Mouse (Mus musculus) B cell, adult 2 months (primary cell): Measurements from ENCODE around the gene Jtb.

Experiments
- DNase-seq, 2 experiments: peaks; one replicate each; pipeline ENCODE4 v3.0.0; 2022

The Jtb gene

DNA sequence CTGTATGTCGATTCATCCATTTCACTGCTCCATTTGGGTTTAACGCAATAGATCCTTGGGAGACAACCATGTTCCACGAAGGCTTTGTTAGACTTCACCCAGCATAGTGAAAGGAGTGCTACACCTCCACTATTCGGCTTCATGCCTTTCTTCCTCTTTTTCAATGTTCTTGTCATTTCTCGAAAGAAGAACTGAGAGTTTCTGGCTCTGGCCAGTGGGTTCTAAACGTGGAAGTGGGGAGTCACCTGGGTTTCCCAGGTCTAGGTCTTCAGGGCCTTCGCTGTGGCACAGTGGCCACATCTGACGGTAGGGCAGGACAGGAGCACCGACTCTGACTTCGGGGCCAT is 33.3 kb downstream of the Jtb start:
- DNase-seq = no peak

DNA sequence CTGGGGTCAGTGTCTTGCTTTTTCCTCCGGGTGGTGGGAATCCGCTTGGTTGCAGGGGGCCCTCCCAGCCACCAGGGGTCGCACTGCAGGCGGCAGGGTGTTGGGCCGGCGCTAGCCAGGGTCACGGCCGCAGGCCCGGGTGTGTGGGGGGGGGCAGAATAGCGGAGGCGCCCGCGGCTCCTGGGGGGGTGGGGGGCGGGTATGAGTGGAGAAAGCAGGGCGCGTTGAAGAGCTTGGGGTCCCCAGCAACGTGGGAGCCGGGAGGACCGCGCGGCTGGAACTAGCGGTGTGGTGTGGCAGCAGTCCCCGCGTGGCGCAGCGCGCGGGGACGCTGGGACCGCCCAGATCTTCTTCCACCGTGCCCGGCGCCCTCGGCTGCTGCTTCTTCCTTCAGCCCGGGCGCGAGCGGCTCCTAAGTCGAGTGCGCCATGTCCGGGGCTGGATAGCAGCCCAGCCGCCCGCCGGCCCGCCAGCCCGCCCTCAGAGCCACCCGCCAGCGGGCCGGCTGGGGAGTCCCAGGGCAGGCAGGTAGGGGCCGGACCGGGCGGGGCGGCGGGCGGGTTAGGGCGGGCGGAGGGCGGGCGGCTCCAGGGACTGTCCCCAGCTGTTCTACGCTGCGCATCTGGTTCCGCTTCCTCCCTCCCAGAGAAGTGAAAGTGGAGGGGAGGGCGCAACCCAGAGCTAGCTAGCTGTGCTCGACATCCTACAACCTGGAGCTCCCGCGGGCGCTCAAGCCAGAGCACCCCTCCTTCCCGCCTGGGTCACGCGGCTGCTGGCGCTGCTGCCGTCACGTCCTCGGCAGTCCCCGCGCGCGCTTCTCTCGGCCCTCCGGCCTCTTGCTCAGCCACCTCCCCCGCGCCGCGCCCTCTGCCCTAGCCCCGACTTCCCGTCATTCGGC is 33.9 kb downstream of the Jtb start, which contains the start of gene Dennd4b:
Gene Dennd4b, plus strand, starts transcription at position 152 of the 898 bp plus-strand sequence.
- DNase-seq = peak; percentile 95 to 96

DNA sequence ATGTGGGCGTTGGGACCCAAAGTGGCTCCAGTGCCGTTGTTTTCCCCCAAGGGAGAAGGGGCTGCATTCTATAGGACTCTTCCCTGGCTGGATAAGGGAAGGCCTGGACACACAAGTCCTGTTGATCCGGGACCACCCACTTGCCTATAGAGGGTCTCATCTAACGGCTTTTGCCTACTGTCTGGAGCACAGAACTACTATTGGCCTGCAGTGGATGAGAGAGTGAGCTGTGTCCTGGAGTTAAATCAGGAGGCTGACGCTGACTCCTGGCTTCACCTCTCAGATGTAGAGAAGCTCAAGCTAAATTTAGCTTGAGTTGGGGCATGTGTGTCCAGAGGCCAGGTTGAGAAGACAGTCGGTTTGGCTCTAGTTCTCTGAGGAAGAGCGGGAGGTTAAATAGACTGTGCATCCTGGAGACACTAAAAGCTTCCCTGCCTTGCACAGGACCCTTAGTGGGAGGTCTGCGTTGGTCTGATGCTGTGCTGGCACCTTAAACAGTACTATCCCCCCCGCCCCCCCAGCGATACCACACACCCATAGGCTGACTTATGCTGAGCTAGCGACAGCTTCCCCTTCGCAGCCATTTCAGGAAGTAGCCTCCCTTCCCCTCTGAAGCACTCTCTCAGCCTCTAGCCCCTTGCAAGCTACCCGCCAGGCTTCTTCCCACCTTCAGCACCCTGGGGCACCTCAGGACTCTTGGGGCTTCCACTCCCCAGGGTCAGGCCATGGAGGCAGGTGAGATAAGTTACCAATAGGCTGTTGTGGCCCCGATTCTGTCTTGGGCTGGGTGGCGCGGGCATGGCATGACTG is 34.7 kb downstream of the Jtb start:
- peak; percentile 72 to 76 for DNase-seq

DNA sequence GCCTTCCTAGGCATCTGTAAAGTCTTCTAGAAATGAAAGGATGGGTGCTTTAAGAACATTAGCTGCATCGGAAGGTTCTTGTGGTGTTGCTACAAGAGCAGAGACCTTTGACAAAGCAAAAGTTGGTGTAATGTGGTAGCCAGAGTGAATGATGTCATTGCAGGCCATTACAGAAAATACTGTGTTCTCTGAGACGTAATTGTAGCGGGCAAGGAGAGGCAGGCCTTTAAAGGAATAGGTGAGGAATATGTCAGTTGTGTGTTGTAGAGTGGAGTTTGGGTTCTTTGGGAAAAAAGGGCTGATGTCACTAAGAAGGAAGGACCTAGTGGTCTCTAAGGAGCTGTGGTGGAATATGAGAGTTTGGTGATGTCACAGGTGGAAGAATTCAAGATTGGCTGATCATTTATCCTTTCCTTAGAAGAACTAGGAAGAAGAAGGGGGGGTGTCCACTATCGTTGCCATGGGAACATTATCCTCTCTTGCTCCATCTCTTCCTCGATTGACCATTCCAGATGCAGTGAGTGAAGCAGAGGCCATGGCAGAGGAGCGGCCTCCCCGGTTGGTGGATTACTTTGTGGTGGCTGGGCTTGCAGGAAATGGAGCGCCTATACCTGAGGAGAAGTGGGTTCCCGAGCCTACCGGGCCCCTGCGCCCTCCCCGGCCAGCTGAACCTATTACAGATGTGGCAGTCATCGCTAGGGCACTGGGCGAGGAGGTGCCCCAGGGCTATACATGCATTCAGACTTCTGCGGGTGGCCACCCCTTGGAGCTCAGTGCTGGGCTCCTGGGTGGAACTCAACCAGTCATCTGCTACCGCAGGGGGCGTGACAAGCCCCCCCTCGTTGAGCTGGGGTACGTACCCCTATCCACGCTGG is 35.7 kb downstream of the Jtb start:
- DNase-seq = peak; percentile 12 to 26

DNA sequence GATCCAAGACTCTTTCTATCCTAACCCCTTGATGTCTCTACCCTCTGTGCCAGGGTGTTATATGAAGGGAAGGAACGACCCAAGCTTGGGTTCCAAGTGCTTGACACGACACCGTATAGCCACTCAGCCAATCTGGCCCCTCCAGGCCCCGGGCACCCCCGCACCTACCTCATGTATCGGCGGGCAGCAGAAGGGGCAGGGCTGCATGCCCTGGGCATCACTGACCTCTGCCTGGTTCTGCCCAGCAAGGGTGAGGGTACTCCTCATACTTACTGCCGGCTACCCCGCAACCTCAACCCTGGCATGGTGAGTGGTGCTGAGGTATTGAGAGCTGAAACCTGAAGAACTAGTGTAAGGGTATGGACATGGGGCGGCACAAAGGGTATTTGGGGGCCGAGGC is 36.8 kb downstream of the Jtb start:
- DNase-seq = no peak

DNA sequence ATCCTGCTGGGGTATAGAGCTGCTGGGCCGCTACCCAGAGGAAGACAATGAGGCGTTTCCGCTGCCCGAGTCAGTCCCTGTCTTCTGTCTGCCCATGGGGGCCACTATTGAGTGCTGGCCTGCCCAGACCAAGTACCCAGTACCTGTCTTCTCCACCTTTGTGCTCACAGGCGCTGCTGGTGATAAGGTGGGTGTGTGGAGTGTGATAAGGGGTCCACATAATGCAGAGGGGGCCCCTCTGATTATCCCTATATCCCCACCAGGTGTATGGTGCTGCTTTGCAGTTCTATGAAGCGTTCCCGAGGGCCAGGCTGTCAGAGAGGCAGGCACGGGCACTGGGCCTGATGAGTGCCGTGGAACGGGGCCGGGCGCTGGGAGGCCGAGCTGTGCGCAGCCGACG is 37.6 kb downstream of the Jtb start:
- DNase-seq = no peak

DNA sequence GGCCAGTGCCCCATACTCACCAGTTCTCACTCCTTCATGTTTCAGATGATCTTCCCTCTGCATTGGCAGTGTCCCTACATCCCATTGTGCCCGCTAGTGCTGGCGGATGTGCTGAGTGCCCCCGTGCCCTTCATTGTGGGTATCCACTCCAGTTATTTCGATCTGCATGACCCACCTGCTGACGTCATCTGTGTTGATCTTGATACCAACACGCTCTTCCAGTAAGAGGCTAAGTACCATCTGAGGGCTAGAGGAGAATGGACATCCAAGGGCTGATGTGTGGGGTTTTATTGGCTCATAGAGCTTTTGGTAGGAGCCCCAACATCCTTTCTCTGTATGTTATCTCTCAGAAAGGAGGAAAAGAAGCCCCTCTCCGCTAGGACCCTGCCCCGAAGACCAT is 39.4 kb downstream of the Jtb start:
- DNase-seq = no peak

DNA sequence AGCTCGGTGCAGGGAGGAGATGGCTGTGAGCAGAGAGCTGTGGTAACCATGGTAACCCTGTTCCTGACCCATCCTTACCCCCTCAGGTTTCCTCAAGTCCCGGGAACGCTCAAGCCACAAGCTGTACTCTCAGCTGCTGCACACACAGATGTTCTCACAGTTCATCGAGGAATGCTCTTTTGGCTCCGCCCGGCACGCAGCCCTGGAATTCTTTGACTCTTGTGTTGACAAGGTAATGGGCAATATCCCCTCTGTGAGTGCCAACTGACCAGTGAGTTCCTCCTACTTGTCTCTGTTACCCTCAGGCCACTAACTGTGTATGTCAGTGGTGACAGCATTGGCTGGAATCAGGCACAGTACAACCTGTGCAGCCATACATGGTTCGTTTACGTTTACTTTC is 40.8 kb downstream of the Jtb start:
- no peak for DNase-seq

DNA sequence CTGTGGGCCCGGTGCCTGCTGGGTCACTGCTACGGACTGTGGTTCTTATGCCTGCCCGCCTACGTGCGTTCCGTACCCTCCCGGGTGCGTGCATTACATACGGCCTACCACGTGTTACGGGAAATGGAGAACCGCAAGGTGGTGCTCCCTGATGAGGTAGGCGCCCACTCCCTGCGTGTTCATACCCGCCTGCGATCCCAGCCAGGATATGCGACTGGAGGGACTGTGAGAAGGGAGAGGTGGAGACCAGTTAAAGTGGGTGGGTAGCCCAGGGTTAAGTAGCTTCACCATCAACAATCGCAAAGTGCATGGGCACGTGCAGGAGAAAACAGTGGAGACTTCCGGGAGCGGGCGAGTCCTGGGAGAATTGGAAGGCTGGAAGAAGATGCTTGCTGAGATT is 42.5 kb downstream of the Jtb start:
- no peak for DNase-seq

DNA sequence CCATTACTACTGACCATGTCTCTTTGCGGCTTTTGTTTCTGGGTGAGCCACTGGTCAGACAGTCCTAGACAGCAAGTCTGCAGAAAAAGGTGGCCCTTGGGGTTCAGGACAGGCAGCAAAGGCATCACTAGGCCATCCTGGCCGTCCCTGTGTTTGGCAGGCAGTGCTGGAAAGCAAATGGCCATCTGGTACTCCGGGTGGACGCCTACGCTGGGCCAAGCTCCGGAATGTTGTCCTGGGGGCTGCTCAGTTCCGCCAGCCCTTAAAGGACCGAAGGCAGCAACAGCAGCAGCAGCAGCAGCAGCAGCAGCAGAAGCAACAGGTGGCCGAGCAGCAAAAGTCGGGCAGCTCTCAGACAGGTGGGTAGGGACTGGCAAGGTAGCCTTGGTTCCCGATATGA is 43.9 kb downstream of the Jtb start:
- no peak for DNase-seq

DNA sequence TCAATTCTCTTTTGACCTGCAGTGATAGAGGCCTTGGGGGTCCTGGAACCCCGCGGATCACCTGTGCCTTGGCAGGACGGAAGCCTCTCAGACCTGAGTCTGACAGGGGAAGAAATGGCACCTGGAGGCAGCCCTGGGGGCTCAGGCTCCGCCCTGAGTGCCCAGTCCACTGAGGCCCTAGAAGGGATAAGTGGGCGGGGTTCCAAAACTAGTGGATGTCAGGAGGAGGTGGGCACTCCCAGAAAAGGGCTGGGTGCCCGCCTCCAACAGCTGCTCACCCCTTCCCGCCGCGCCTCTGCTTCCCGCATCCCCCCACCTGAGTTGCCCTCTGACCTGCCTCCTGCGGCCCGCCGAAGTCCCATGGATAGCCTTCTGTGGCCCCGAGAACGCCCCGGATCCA is 45.5 kb downstream of the Jtb start:
- no peak for DNase-seq

DNA sequence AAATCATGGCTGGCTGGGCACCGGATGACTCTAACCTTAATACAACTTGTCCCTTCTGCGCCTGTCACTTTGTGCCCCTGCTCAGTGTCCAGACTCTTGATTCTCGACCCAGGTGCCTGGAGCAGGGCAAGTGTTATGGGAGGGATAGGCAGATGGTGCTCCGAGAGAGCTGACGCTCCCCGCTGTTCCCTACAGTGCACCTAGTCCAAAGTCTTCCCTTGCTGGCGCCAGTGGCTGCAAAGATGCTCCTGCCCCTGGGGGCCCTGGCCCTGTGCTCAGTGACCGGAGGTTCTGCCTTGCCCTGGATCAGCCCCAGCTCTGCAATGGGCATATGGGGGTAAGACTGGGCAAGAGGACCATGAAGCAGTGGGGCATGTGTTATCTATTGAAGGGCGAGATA is 46.4 kb downstream of the Jtb start:
- no peak for DNase-seq

DNA sequence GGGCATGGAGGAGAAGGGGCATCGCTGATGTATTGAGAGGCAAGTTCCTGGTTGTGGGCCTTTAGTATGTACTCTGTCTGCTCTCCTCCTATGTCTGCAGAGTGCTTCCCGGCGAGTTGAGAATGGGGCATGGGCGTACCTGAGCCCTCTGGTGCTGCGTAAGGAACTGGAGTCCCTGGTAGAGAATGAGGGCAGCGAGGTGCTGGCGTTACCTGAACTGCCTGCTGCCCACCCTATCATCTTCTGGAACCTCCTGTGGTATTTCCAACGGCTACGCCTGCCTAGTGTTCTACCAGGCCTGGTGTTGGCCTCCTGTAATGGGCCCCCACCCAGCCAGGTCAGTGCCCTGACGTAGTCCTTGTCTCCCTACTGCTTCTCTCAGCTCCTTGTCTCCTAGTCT is 46.8 kb downstream of the Jtb start:
- no peak for DNase-seq

DNA sequence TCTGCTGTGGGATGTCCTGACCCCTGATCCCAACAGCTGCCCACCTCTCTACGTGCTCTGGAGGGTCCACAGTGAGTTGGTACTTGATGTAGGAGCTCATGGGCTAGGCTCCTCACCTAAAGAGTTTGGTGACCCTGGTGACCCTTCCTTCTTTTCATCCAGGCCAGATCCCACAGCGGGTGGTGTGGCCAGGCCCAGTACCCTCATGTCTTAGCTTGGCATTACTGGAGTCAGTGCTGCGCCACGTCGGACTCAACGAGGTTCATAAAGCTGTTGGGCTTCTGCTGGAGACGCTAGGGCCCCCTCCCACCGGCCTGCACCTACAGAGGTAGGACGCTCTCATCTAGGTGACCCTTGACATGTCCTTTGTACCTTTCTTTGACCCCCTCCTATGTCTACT is 47.8 kb downstream of the Jtb start:
- DNase-seq = no peak

DNA sequence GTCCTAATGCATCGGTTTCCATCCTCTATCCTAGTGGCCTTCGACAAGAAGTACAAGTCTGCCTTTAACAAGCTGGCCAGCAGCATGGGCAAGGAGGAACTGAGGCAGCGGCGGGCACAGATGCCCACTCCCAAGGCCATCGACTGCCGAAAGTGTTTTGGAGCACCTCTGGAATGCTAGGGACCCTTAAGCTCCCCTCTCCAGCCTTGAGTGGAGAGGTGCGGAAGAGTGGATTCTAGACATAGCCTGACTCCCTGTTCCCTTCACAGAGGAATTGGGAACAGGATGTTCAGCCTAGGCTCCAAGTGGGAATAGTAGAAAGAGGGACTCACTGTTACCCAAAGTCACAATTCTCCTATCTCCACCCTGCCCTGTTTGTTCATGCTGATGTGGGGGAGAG is 48.3 kb downstream of the Jtb start:
- DNase-seq = no peak

DNA sequence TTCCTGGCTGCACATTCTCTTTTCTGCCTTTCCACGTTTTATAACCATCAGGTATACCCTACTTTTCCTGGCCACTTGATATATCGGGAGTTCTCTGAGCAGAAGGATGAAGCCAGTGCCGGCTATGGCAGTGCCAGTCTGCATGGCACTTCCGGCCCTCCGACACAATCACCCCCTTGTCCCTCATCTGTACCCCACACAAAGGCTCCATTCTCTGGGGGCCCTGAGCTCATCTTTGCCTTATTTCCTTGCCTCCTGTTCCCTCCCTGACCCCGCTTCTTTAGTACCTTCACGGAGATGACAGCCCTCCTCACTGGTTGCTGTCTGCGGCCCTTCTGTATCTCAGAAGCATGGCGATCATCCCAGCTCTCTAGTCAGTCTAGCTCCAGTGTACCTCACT is 49.3 kb downstream of the Jtb start:
- no peak for DNase-seq

DNA sequence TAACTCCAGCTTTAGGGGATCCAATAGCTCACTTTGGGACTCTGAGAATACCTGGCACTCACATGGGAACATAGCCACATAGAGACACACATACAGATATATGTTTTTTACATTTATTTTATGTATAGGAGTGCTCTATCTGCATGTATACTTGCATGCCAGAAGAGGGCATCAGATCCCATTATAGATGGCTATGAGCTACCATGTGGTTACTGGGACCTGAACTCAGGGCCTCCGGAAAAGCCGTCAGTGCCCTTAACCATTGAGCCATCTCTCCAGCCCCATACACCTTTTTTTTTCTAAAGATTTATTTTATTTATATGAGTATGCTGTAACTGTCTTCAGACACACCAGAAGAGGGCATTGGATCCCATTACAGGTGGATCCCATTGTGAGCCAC is 52.8 kb downstream of the Jtb start:
- DNase-seq = no peak
